Mouse (Mus musculus) Patski (cell line): Measurements from ENCODE around the gene Myh11. TPM values are rescaled to one million over a fixed set of nuclear protein-coding genes. Genes with fewer than 3 reads are reported as not detected.

Experiments used
- ATAC-seq: fragments of 100-300 bp; one replicate; pipeline ENCODE4 v1.8.0; 2021
- CTCF ChIA-PET: fragments of 350-600 bp; sonication (Branson Sonifier 250); formaldehyde crosslinking; loops from one replicate; lab custom pipeline; 2022; ENCODE audit warnings: inconsistent platforms; lab: Charles Lee
- POLR2A ChIA-PET: fragments of 350-600 bp; sonication (Branson Sonifier 250); formaldehyde crosslinking; loops from one replicate; lab custom pipeline; 2022; ENCODE audit warnings: antibody characterized with exemption, inconsistent platforms; lab: Charles Lee
- DNase-seq: peaks from one replicate; pipeline ENCODE4 v3.0.0-alpha.2; 2011; ENCODE audit warnings: low read depth, low spot score
- H3K27me3 ChIP-seq: fragments of 371-371 bp; one replicate; pipeline ENCODE4 v1.5.1; 2021
- CTCF ChIP-seq: fragments of 100-300 bp; IDR thresholded peaks from one replicate; pipeline ENCODE4 v1.5.1; 2021
- in situ Hi-C: fragments of 300-500 bp; cut with MboI; formaldehyde crosslinking; loops from 3 replicates; pipeline ENCODE4 v1.11.1; 2018; ENCODE audit warnings: low pct_unique_long_range_greater_than_20kb, mixed read lengths
- polyA plus RNA-seq: library from polyadenylated mRNA; unstranded; gene quantifications from one replicate; pipeline ENCODE4 v1.2.3, GENCODE M21; 2021

The Myh11 gene
- polyA plus RNA-seq, 1 experiment from 2014 or later, result 0.04 TPM

GRCm38 (mm10) chr16:14237100-14237723 lies 54.0 kb downstream of the Myh11 start:
- no peaks in the 10 kb centered on the region for H3K27me3 ChIP-seq
- ATAC-seq, result no peak
- in situ Hi-C loops, result loop anchor here (5.0 kb wide), 1 partner anchor 255 kb away; no protein-coding TSS in a partner anchor
- peak; percentile 24 for DNase-seq
- ChIA-PET CTCF (interaction anchor here (0.7 to 3.2 kb wide), 17 partner anchors 9 to 257 kb away, joined by 3 to 14 read pairs (median 4); no protein-coding TSS in a partner anchor), POLR2A (interaction anchor here (0.7 kb wide), 1 partner anchor 235 kb away, joined by 3 read pairs; no protein-coding TSS in a partner anchor)
- peak; percentile 93 for TF ChIP-seq CTCF

GRCm38 (mm10) chr16:14215156-14215555 lies 76.0 kb downstream of the Myh11 start:
- POLR2A ChIA-PET, result interaction anchor here (1.4 kb wide), 1 partner anchor 10 kb away, joined by 3 read pairs; no protein-coding TSS in a partner anchor
- CTCF ChIA-PET, result no interaction called here
- DNase-seq, result no peak
- ATAC-seq, result no peak
- peaks cover 3% of the 10 kb centered on the region for H3K27me3 ChIP-seq
- in situ Hi-C loops, result no loop called here
- TF ChIP-seq CTCF, result no peak

GRCm38 (mm10) chr16:14198798-14199197 lies 92.4 kb downstream of the Myh11 start:
- in situ Hi-C loops, result no loop called here
- ATAC-seq (no peak), DNase-seq (no peak)
- POLR2A ChIA-PET, result no interaction called here
- H3K27me3 ChIP-seq, result no peaks in the 10 kb centered on the region
- CTCF ChIA-PET, result interaction anchor here (1.5 kb wide), 1 partner anchor 10 kb away, joined by 3 read pairs; no protein-coding TSS in a partner anchor
- no peak for TF ChIP-seq CTCF

GRCm38 (mm10) chr16:14195427-14195826 lies 95.7 kb downstream of the Myh11 start:
- TF ChIP-seq CTCF, result peak; percentile 80
- no peak for ATAC-seq
- no peaks in the 10 kb centered on the region for H3K27me3 ChIP-seq
- CTCF ChIA-PET, result interaction anchor here (1.3 kb wide), 1 partner anchor 25 kb away, joined by 3 read pairs; no protein-coding TSS in a partner anchor
- in situ Hi-C loops, result no loop called here
- no peak for DNase-seq
- POLR2A ChIA-PET, result no interaction called here

GRCm38 (mm10) chr16:14194164-14194950 lies 96.8 kb downstream of the Myh11 start:
- POLR2A ChIA-PET, result no interaction called here
- no peak for DNase-seq
- no peaks in the 10 kb centered on the region for H3K27me3 ChIP-seq

GRCm38 (mm10) chr16:14185516-14185915 lies 105.7 kb downstream of the Myh11 start:
- no peak for DNase-seq
- ChIA-PET CTCF (no interaction called here), POLR2A (no interaction called here)
- TF ChIP-seq CTCF, result no peak
- in situ Hi-C loops, result no loop called here
- ATAC-seq, result no peak
- H3K27me3 ChIP-seq, result no peaks in the 10 kb centered on the region

More at GRCm38 (mm10) chr16:14194164-14194950, 96.8 kb downstream of the Myh11 start:
- in situ Hi-C loops, result no loop called here
- no peak for TF ChIP-seq CTCF
- ATAC-seq, result no peak
- CTCF ChIA-PET, result no interaction called here

- in situ Hi-C loops, result no loop called here
- ChIA-PET CTCF (no interaction called here), POLR2A (no interaction called here)
- ATAC-seq, result no peak
- no peak for DNase-seq
- H3K27me3 ChIP-seq, result no peaks in the 10 kb centered on the region
- no peak for TF ChIP-seq CTCF
These were observed 107.3 kb downstream of the Myh11 start for GRCm38 (mm10) chr16:14183856-14184255.

GRCm38 (mm10) chr16:14182360-14182759 lies 108.8 kb downstream of the Myh11 start:
- ATAC-seq (no peak), DNase-seq (no peak)
- TF ChIP-seq CTCF, result no peak
- ChIA-PET POLR2A (no interaction called here), CTCF (no interaction called here)
- in situ Hi-C loops, result no loop called here
- no peaks in the 10 kb centered on the region for H3K27me3 ChIP-seq

GRCm38 (mm10) chr16:14180163-14180733 lies 110.9 kb downstream of the Myh11 start:
- ChIA-PET POLR2A (no interaction called here), CTCF (interaction anchor here (1.0 kb wide), 1 partner anchor 10 kb away, joined by 3 read pairs; no protein-coding TSS in a partner anchor)
- no peak for TF ChIP-seq CTCF
- ATAC-seq, result no peak
- no peak for DNase-seq
- no peaks in the 10 kb centered on the region for H3K27me3 ChIP-seq
- in situ Hi-C loops, result no loop called here

GRCm38 (mm10) chr16:14178041-14178440 lies 113.1 kb downstream of the Myh11 start:
- TF ChIP-seq CTCF, result no peak
- ChIA-PET CTCF (no interaction called here), POLR2A (no interaction called here)
- no peak for DNase-seq
- H3K27me3 ChIP-seq, result no peaks in the 10 kb centered on the region
- in situ Hi-C loops, result no loop called here
- no peak for ATAC-seq

GRCm38 (mm10) chr16:14169706-14170105 lies 121.5 kb downstream of the Myh11 start:
- no peak for TF ChIP-seq CTCF
- H3K27me3 ChIP-seq, result no peaks in the 10 kb centered on the region
- in situ Hi-C loops, result no loop called here
- ChIA-PET POLR2A (no interaction called here), CTCF (no interaction called here)
- DNase-seq (no peak), ATAC-seq (no peak)
